ENCODE assay signal across 11 mouse cellular contexts in genomic region chr1:84387616-84388015, GRCm38 (mm10). TPM values are rescaled to one million over a fixed set of nuclear protein-coding genes. Genes with fewer than 3 reads are reported as not detected.
DNase-seq lines count a peak whose midpoint lies in the region; ATAC-seq lines count a peak whose summit lies in the region.
"Had no signal": no experiment of that assay in that cellular context is flagged by ENCODE, and none has a peak within 500 bp of the region (broad histone marks: within the 10 kb centered on the region; RNA-seq: fewer than 3 reads in every experiment).

No protein-coding gene starts in this region.

- H3K9me3 ChIP-seq in limb, embryonic 13.5 days: no peaks in the 10 kb centered on the region
- no peaks in the 10 kb centered on the region for H3K9me3 ChIP-seq in limb, embryonic 10.5 days (replicated peaks)
- no peaks in the 10 kb centered on the region for H3K9me3 ChIP-seq in hindbrain, embryonic 14.5 days (ENCODE audit: control insufficient read depth, low read length)

- H3K36me3 ChIP-seq in limb, embryonic 13.5 days: no peaks in the 10 kb centered on the region
- no peaks in the 10 kb centered on the region for H3K36me3 ChIP-seq in limb, embryonic 10.5 days
- peaks cover 16% of the 10 kb centered on the region for H3K36me3 ChIP-seq in hindbrain, embryonic 14.5 days (replicated peaks; ENCODE audit: control insufficient read depth, insufficient read depth)

- H3K4me2 ChIP-seq in limb, embryonic 13.5 days (replicated peaks): no peak overlapping the region
- H3K4me2 ChIP-seq in hindbrain, embryonic 14.5 days (replicated peaks): no peak overlapping the region

- DNase-seq in cerebellum, adult 11 months: peak; percentile 7
- DNase-seq in cerebellum, adult 9-11 months: no peak
- DNase-seq in limb, embryonic 10.5 days (ENCODE audit: low spot score): no peak
- DNase-seq in Muller cell, postnatal 12 days (ENCODE audit: inconsistent ontology term): peak; percentile 59
- DNase-seq in hindbrain, embryonic 14.5 days (ENCODE audit: low spot score): peak; percentile 33
- no peak for DNase-seq in urinary bladder, postnatal 14 days (ENCODE audit: low spot score)
- DNase-seq in heart, adult 11 months: no peak
- DNase-seq: kidney, adult 11 months; lung, postnatal 14 days had no signal

- H3K4me1 ChIP-seq in limb, embryonic 13.5 days: peaks cover 11% of the 10 kb centered on the region; the same call in 1 of the 2 replicates
- H3K4me1 ChIP-seq in limb, embryonic 10.5 days: no peaks in the 10 kb centered on the region
- H3K4me1 ChIP-seq in hindbrain, embryonic 14.5 days (replicated peaks; ENCODE audit: control insufficient read depth, insufficient read depth, low read length): peaks cover 11% of the 10 kb centered on the region; the same call in 1 of the 2 replicates

- H3K9ac ChIP-seq in limb, embryonic 13.5 days: no peak overlapping the region
- H3K9ac ChIP-seq in hindbrain, embryonic 14.5 days: no peak overlapping the region

- no peak overlapping the region for H3K27ac ChIP-seq in limb, embryonic 13.5 days
- H3K27ac ChIP-seq in limb, embryonic 10.5 days: no peak overlapping the region
- peak overlapping the region; percentile 28; the same call in 1 of the 2 replicates for H3K27ac ChIP-seq in hindbrain, embryonic 14.5 days

- peak; percentile 64; the same call in 1 of the 2 replicates for ATAC-seq in limb, embryonic 13.5 days (ENCODE audit: low FRiP score, low read depth)
- peak; percentile 37; the same call in 1 of the 2 replicates for ATAC-seq in hindbrain, embryonic 14.5 days (ENCODE audit: low FRiP score)

- WGBS in limb, embryonic 13.5 days: 29% methylated on average over 4 of the region's 4 CpGs
- 82% methylated on average over 4 of the region's 4 CpGs for WGBS in limb, embryonic 10.5 days
- WGBS in hindbrain, embryonic 14.5 days: 43% methylated on average over 4 of the region's 4 CpGs

- H3K4me3 ChIP-seq in limb, embryonic 13.5 days: no peak overlapping the region
- no peak overlapping the region for H3K4me3 ChIP-seq in limb, embryonic 10.5 days
- no peak overlapping the region for H3K4me3 ChIP-seq in hindbrain, embryonic 14.5 days (replicated peaks; ENCODE audit: low read length)
- H3K4me3 ChIP-seq: myocyte had no signal

- no peaks in the 10 kb centered on the region for H3K27me3 ChIP-seq in limb, embryonic 13.5 days
- H3K27me3 ChIP-seq in limb, embryonic 10.5 days (ENCODE audit: low read depth, poor library complexity, severe bottlenecking): no peaks in the 10 kb centered on the region
- no peaks in the 10 kb centered on the region for H3K27me3 ChIP-seq in hindbrain, embryonic 14.5 days (ENCODE audit: control insufficient read depth, insufficient read depth, low read length)

RNA-seq across cellular contexts. Expression of gene Pid1, which starts 23.6 kb away (rescaled TPM):
- 59.3 and 62.4 TPM in 2 replicates for polyA plus RNA-seq in limb, embryonic 13.5 days (2015; fragmentation: Nextera tagmentation; extraction: Ambion mirVana)
- 2.2 and 3.7 TPM in 2 replicates for polyA plus RNA-seq in limb, embryonic 10.5 days (2016; fragmentation: Nextera tagmentation; extraction: Ambion mirVana)
- 103 TPM in 2 replicates for polyA plus RNA-seq in hindbrain, embryonic 14.5 days (2014; fragmentation: Nextera tagmentation; extraction: Ambion mirVana)

Comparison
In these comparisons a context has a peak if more than half of its experiments do, and no peak if none do; other contexts are left out.
1. DNase-seq: peak in cerebellum, adult 11 months (single experiment), Muller cell, postnatal 12 days (single experiment) and hindbrain, embryonic 14.5 days (single experiment); none in cerebellum, adult 9-11 months (single experiment), limb, embryonic 10.5 days (single experiment), urinary bladder, postnatal 14 days (single experiment) and heart, adult 11 months (single experiment).
2. RNA of gene Pid1, which starts 23.6 kb away (polyA plus RNA-seq): 103 TPM in hindbrain, embryonic 14.5 days and 59.3 to 62.4 TPM in limb, embryonic 13.5 days; 2.2 to 3.7 TPM in limb, embryonic 10.5 days; every median in the first group is over 10 times any median in the second.